Mouse (Mus musculus) central nervous system, embryonic 18 days (tissue): ENCODE measurements around the gene Tomm7. TPM values are rescaled to one million over a fixed set of nuclear protein-coding genes. Genes with fewer than 3 reads are reported as not detected.

Experiments used
- polyA plus RNA-seq: library from polyadenylated mRNA; depleted of rRNA; stranded (reverse); fragments of >200 nt; gene quantifications from 2 replicates; pipeline ENCODE4 v1.2.3, GENCODE M21; 2012; rRNA removed

Tomm7 gene
- 91.4 and 92.1 TPM in 2 replicates for polyA plus RNA-seq

DNA sequence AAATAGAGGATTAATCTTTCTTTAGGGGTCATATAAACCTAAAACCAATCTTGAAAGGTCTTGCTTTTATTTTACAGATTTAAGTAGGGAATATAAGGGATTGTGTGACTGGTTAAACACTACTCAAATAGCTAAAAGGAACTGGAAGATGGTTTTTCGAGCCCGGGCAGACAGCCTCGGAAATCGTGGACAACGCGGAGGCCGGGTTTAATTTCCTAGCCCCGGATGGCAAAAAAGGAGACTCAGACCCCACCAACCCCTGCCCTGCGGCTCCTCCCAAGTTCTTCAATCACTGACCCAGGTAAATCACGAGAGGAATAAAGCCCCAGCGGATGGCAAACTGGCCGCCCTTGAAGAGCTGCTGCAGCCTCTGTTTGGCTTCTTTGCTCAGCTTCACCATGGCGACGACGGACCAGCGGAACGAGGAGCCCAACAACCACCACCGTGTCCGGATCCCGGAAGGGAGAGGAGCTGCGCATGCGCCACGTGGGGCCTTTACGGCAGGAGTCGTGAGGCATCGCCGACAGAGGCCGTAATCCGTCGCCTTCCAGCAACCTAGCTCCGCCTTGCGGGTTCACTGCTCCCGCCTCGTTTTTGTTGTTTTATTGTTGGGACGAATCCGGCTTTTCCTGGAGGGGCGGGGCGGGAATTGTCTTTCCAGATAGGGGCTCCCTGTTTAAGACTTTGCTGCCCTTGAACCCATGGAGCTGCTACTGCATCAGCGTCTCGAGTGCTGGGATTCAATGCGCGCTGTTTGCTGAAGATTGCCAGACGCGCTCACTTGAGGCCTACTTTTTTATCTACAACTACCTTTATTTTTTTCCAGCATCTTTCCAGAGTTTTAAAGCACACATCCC is at the start of gene Tomm7:
Gene Tomm7 (minus strand): TSS at position 488 of the 857 bp plus-strand sequence.

Other genes with a start within 250 kb of the Tomm7 start
- 67.7 and 72.3 TPM in 2 replicates for gene Srpk2, start 159.5 kb downstream of the Tomm7 start, polyA plus RNA-seq
- gene Pus7, start 60.5 kb downstream of the Tomm7 start, polyA plus RNA-seq: 25.5 and 25.9 TPM in 2 replicates
- gene Rint1, start 56.5 kb downstream of the Tomm7 start, polyA plus RNA-seq: 18.0 and 19.6 TPM in 2 replicates
- gene Fam126a, start 186.5 kb upstream of the Tomm7 start, polyA plus RNA-seq: 28.3 and 28.8 TPM in 2 replicates